Mouse (Mus musculus): ENCODE data around the gene Runx1.

Runx1 gene

DNA sequence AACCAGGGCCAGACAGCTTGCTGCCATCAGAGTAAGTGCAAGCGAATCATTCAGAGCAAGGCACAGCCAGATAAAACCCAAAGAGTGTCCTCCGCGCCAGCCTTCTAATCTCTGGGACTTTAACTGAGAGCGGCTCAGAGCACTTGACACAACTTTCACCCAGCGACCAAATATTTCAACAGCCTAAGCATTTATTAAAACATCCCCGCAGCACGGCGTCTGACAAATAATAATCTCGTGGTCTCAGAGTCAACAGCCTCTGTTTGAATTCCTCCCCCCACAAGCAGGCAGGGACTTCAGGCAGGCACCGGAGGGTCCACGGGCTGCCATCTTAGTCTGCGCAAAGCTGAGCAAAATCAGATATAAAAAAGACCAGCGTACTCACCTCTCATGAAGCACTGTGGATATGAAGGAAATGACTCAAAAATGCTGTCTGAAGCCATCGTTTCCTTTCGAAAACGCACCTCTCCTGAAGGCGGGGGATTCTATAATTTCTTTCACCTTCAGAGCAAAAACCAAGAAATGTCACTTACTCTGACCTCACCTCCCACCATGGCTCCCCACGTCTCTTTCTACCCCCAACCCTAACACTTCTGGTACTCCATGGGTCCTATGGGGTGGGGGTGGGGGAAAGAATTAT, 625 bp downstream of the Runx1 start:
- no peak for DNase-seq

DNA sequence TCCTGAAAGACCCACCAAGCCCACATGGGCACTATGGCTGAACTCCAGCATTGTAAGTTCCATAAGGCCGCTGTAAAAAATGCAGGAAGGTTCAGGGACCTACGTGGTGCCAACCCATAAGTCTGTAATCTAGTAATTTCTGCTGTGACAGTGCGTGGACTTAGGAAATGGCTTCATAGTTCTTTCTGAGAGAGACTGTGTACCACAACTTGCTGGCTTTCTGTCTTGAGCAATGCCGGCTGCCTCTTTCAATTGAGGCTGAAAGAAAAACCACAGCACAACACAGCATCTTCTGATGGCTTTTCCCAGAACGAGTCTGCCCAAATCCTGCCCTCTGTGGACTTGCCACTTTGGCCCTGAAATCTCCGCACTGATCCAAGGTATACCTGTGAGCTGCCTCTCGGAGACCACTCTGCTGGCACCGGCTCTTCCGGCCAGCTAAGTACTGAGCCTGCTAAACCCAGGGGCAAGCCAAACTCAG, 1.2 kb downstream of the Runx1 start:
- DNase-seq = no peak

DNA sequence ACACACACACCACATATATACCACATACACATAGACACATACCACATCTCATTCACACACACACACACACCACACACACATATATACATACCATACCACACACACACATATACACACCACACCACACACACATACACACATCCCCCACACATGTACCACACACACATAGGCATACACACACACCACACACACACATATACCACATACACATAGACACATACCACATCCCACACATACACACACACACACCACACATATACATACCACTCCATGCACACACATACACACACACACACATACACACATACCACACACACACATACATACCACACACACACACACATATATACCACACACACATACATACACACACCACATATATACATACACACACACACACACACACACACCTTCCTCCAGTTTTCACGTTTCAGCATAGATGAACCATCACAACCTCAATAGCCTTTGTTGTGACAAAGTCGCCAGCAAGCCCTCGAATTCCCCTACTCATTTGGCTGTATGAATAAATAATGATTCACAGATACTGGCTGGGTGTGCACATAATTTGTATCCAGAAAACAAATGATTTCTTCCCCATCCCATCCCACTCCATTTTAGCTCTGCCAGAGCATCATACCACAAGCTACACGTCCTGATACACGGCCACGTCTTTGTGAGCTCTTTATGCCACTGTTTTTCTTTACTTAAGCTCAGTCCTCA, 1.8 kb downstream of the Runx1 start:
- no peak for DNase-seq

DNA sequence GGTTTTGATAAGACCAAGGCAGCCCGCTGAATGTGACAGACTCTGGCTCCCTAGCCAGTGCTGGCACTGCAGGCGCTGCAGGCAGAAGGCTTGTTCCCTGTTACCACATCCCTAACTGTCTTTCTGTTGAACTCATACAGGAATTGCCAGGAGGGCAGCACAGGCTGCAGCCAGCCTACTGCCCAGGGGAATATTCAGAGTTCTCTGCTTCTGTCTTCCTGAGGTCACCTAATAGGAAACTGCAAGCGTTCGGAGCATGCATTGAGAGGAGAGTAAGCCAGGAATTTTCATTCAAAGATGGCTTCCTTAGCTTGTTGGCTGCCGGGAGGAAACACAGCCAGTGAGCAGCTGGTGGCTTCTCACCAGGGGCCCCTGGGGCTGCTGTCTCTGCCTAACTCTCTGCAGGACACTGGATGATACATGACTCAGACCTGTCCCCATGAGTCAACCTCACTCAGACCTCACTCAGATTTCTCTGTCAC, 2.5 kb downstream of the Runx1 start:
- DNase-seq = no peak

DNA sequence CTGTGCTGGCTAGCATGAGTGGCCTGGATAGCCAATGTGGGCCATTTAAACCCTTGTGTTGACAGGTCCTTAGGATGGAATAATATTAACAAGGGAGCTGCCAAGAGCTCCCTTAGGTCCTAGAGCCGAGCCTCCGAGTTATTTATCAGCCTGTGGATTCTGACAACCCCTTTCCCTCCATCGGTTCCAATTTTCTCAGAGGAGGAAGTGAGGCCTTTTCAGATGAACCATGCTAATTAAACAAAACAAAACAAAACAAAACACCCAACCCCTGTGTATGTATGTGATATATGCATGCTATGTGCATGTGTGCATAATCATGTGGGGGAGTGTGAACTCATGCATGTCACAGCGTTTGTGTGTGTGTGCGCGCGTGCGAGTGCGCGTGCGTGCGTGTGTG, 3.3 kb downstream of the Runx1 start:
- no peak for DNase-seq

DNA sequence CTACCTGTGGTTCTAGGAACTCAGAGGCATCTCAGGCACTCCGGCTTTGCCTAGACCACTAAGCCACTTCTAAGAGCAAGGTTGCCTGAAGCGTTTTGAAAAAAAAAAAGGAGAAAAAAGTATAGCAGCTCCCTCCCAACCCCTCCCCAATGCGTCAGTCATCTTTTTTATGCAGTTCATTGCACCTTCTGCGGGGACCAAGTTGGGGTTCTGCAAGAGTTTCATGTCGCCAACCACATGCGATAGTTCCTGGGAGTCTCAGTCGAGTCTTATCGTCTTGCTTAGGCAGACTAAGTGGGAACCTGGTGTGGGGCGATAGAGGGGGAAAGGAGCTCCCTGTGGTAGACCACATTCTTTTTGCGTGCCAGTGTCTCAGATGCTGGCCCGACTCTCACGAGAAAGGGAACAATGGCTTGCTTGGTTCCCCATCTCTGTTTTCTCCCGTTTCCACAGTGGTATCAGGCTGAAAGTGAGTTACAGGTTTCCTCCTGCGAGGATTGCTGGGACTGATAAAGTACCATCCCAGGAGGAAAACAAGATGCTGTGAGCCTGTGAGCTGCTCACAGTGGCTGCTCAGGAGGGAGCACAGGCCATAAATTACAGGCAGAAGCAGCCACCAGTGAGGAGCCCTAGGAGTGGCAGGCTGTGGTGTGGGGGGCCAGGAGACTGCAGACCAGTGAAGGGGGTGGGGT, 3.9 kb downstream of the Runx1 start:
- no peak for DNase-seq

DNA sequence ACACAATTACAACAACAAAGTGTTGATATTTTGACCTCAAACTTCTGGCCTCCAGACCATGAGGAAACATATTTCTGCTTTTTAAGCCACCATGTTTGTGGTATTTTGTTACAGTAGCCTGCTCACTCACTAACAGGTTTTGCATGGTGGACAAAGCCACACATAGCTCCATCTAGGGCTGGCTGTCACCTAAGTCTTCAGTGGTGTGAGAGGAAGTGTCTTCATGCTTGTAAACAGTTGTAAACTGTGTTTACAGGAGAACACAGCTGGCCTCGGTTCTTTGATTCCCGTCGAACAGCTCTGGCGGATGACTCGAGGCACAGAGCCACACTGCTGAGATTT, 4.4 kb downstream of the Runx1 start:
- DNase-seq = no peak

DNA sequence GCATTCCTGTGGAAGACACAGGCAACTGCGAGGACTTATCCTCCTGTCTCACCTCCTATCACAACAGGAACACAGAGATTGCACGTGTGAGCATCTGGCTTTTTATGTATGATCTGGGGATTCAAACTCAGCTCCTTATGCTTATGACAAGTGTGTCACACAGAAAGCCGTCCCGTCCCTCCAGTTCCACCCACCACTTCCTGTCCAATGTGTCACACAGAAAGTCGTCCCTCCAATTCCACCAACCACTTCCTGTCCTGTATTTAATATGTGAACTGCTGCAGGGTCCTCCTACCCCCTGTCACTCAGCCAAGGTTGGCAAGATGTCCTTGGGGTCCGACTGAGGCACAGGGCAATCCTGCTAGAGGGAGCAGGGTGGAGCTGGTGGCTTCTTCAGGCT, 5.5 kb downstream of the Runx1 start:
- DNase-seq = no peak

DNA sequence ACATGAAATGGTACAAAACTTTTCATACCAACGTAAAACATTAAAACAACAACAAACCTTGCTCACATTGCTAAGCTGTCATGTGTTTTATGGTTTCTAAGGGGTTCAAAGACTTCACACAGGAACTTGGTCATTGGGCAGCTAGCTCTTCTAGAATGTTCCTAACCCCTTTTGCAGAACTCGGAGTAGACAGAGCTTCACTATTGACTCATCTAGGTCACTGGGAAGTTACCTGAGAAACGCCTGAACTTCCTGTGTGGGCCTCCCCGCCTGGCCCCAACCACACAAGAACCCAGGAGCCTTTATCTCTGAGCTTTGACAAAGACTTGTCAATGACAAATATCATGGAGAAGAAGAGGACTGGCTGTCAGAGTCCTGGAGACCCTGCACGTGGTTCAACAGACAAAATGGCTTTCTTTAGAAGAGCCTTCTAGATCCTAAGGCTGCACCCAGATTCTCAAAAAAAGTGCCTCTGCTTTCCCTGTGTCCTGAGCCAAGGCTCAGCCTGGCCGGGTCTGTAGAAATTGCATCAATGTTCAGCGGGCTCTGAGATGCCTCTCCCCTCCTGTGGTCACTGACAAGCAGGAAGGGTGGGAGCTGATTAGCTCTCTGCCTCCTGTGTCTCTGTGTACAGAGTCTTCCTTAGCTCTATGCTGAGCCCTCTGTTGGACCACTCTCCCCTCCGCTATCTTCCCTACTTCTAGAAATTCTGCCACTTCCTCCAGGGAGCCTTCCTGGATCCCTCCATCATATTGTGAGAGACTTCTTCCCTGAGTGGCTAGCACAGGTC, 7.3 kb downstream of the Runx1 start:
- DNase-seq = no peak

DNA sequence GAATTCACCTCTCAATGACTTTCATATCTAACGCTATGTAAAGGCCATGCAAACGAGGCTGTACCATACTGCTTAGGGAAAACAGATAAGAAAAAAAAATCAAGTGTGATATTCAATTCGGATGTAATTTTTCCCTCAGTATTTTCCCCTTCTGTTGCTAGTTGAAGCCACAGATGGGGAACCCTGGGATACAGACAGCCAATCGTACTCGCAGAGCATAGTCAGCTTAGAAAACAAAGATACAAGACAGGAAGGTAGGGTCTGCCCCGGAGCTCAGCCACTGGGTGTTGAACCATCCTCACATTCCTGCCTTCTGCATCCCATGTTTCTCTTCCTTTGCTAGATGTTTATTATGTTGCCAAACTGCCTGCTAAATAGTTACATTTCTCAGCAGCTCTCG, 9.9 kb downstream of the Runx1 start:
- no peak for DNase-seq

DNA sequence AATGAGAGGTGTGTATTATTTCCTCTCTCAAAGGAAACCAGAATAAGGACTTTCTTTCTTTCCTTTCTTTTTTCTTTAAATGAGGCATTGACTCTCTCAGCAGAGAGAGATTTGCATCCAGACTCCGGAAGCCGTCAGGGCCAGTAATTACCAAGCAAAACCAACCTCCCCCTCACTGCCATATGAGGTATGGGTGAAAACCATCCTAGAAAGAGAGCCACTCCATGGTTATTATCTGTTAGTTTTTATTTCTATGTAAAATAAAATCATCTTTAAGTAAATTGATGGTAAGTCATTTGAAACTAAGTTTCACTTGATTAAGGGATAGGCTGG, 10.8 kb downstream of the Runx1 start:
- no peak for DNase-seq

DNA sequence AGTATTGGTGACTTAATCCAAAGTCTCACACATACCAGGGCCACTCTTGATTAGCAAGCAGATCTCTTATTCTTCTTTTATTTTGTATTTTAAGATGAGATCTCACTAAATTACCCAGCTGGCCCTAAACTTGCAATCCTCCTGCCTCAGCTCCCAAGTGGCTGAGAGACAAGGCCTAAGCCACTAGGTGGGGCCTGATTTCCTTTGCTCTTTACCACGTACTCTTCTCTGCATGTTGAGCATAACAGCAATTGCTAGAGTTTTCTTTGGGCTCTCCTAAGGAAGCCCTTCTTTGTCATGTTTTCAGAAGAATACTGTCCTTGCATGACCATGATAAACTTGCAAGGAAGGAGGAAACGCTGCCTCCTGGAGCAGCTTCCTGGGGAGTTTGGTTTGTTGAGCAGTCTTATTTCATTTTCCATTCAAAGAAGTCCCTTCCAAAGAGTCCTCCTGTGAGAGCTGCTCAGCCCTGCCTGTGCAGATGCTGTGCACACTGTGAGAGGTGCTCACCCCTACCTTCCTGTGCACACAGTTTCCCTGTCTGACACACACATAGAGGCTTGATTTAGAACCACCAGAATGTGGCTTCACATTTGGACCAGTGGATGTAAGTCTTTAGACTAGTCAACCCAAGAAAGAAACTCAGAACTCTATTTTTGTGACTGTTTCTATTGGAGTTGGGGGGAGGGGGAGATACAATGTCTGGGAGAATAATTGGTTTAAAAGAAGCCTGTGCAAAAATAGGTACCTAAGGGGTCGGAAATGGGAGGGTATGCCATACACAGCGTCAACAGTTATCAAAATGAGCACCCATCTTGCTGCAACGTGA, 11.4 kb downstream of the Runx1 start:
- no peak for DNase-seq

DNA sequence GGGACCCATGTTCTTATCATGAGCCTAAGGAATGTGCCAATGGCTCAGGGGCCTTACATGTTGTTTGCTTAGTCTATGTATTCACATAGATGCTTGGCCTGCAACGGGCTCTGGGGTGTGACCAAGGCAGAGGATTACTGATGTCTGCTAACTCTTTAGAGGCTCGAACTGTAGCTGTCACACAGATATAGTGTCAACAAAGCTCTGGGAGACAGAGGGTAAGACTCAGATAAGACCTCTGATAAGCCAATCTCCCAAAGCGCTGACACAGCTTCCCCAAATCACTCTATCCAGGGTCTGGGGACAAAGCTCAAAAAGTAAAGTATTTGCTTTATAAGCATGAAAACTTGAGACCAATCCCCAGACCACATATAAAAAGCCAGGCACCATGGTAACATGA, 13.5 kb downstream of the Runx1 start:
- DNase-seq = no peak

DNA sequence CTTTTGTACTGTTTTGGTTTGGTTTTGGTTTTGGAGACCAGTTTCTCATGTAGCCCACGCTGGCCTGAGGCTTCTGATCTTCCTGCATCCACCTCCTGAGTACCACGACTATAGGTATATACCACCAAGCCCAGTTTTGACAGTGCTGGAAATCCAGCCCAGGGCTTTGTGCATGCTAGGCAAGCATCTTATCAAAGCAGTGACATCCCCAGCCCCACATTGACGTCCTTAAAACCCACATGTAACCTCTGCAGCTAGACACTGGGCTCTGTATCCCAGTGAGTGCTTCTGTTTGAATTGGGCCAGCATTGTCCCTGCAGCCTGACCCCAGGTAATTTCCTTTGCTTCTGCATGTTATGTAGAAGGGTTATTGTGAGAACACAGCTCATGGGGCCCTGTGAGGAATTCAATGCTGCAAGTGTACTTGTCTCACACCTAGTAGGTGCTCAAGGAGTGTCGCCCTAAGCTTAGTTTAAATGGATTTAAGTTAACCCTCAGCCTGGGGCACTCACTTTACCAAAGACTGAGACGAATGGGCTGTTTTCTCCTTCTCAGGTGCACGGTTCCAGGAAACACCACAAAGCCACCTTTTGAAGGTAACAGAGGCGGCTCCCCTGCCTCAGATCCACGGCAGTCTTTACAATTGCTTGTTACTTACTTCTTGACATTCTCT, 15.2 kb downstream of the Runx1 start:
- DNase-seq = no peak

DNA sequence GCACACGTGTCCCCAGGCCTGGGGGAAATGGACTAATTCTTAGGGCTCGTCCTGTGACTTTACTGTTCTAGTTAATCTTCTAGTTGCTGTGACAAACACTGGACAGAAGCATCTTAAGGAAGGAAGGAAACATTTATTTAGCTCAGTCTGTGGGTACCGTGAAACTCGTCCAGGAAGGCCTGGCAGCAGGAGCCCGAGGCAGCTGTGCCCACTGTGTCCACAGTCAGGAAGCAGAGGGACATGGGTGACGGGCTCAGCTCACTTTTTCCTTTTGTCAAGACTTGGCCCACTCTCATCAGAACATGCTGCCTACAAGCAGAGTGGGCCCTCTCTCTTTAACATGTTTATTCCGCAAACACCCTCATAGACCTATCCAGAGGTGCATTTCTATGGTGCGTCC, 18.2 kb downstream of the Runx1 start:
- no peak for DNase-seq

DNA sequence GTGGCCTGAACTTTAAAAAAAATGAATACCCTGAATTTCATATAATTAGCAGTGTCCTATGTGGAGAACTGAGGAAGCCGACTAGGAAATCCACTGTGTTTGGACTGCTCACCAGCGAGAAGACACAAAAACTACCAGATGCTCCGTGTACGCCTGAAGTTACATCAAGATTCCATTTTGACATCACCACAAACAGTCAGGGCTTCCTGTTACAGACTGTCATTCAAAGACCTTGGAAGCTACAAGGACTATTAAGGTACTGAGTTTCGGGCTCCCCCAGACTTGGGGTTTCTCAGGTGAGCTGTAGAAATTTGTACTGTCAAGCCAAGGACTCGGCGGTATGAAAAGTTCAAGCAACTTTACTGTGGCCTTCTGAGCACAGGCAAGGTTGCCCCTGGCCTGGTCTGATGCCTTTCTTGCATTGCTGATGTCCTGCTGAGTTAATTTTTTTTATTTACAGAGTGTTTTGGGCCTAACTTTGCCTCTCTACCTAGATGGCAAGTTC, 22.8 kb downstream of the Runx1 start:
- DNase-seq = no peak

DNA sequence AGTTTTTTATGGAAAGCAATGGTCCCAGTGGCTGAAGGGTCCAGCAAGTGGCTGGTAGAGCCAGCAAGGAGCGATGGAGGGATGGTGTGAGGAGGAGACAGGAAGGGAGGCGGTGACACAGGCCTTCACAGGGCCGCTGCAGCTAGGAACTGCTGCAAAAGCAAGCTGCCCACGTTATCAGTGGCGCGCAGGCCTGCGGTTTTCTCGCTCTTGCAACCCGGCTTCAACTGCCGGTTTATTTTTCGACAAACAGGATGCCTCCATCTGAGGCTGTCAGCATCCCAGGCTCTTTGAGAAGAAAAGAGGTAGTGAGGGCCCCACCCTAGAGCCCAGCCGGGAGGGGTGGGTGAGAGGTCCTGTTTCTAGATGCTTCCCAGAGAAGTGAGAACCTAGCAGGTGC, 24.4 kb downstream of the Runx1 start:
- no peak for DNase-seq

DNA sequence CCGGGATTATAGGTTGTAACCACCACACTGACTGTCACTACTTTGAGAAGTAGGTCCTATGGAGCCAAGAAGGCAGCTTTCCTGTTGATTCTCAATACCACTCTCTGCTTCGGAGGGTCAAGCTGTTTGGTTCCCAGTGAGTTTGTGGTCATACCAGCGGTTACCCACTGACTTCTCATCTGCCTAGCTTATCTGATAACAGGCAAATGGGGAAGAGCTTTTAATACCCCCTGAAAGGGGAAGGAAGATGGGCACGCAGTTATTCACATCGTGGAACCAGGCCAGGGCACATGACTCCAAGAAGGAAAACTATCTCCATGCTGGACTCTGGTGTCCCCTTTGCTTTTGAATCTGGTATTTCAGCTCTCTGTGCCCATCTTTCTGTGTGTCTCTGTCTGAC, 25.1 kb downstream of the Runx1 start:
- DNase-seq = no peak

DNA sequence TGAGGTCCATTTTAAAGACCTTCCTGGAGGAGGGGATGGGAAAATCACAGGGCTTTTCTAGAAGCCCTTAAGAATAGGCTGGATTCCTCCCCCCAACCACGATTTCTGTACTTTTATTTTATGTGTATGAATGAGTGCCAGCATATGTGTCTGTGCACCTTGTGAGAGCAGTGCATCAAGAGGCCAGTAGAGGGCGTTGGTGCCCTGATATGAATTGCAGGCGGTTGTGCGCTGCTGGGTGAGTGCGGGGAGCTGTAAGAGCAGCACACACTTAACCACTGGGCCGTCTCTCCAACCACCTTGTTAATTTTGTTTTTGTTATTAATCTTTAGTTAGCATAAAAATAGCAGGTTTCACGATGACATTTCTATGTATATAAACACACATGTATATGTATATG, 26.0 kb downstream of the Runx1 start:
- no peak for DNase-seq

DNA sequence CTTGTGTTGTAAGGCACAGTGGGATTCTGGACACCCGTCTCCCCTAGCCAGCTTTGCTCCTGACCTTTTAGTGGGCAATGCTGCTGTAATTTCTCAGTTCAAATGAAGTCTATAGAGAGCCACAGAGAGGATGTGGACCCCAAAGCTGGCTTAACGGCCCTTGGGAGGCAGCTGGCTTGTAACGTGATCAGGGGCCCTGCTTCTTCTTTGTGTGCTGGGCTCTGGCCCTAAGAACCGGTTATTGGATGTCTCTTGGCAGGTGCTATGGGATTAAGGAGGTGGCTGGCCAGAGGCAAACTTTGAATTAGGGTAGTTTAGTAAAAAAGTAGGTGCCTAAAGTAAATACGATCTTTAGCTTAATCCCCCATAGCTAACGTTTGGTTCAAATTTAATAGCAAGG, 31.8 kb downstream of the Runx1 start:
- no peak for DNase-seq

DNA sequence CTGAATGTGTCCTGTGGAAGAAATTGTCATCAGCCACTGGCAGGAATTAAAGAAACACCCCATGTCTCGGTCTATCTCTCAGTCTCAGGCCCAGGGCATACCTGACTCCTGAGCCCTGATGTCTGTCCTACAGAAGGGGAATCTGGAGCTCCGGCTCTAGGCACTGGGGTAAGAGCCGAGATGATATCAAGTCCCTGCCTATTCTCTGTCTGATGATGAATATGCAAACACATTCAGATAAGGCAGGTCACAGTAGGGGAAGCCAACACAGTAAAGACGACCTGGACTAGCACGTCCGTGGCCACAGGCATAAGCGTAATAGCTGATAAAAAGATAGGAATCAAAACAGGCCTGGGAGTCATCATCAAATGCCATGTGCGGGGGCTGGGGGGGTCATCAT, 32.2 kb downstream of the Runx1 start:
- no peak for DNase-seq

DNA sequence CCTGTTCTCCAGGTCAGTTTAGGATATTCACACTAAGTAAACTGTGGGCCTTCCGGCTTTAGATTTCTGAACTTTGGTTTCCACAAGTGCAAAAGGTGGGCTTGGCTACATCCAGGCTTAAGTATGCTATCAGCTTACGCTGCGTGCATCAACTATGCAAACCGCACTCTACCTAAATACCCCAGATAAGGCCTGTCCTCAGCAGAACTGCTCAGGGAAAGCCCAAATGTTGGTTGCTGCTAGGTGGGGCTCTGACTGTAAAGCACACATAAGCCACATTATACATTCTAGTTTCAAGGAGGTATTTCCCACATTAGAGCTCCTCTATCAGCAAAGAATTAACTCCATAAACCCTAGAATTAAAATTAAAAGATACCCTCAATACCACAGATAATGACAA, 33.0 kb downstream of the Runx1 start:
- DNase-seq = no peak

Data from right cerebral cortex, postnatal 25 days (tissue).